Mouse (Mus musculus): ENCODE measurements around the gene Prx.

DNA sequence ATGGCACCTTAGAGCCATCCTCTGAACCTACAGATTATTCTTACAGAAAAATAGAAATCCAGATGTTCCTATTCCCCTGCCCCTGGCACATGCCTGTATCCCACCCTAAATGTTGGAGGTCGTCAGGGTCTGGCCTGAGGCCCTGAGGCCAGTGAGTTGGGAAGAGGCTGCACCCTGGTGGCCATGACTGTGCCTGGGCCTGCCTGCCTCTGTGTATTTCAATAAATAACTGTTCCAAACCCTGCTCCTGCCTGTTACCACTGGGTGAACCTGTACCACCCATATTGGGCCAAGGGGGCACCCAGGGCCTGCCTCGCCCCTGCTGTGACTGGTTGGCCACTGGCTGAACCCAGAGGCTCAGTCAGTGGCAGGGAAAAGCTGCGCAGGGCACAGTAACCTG is 31.8 kb downstream of the Prx start:
- TF ChIP-seq CTCF (IDR thresholded peaks at IDR 0.05) (peak; percentile 32), POLR2A (IDR thresholded peaks at IDR 0.05; ENCODE audit: insufficient read depth, low read depth, low read length) (no peak), EP300 (IDR thresholded peaks at IDR 0.05; ENCODE audit: insufficient read depth, low read depth, low read length) (no peak)
